Mouse (Mus musculus): ENCODE measurements around the gene Zer1.

Zer1 gene

GRCm38 (mm10) chr2:30051992-30052761 lies 72.2 kb downstream of the Zer1 start:
- no peak for DNase-seq (ENCODE audit: low spot score in 2 of 2)

DNA sequence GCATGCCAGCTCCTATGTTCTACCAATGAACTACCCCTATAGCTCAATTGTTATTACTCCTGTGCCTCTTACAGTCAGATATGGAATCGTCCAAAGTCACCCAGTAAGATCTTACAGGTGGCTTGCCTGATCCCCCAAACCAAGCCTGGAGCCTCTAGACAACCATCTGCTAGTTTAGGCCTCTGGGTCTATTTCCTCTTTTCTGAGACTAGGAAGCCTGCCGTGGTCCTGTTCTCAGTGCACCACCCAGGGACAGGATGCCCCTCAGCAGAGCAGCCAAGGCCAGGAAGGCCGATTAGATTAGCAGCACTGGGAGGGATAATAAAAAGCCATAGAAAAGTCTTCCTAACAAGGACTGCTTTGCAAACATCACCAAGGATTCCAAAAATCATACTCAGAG lies 74.6 kb downstream of the Zer1 start:
- DNase-seq (ENCODE audit: low spot score in 2 of 2) = no peak

GRCm38 (mm10) chr2:30048699-30049388 lies 75.5 kb downstream of the Zer1 start, which contains the start of gene Wdr34:
TSS of gene Wdr34 (minus strand) at chr2:30048881.
- DNase-seq (ENCODE audit: low spot score in 2 of 2) = peak; percentile 97 to 98

- DNase-seq (ENCODE audit: low spot score in 2 of 2) = no peak
Measured at GRCm38 (mm10) chr2:30048101-30048501, 76.3 kb downstream of the Zer1 start.

Data from spleen, postnatal 14 days (tissue).